Mouse (Mus musculus) olfactory bulb, adult 2 months (tissue): ENCODE results near the gene Nln.

Experiments used
- CTCF ChIP-seq: fragments of 200-500 bp; IDR thresholded peaks from 2 replicates; pipeline ENCODE4 v1.5.1; 2012; ENCODE audit warnings: low read depth, mild to moderate bottlenecking, low read length, moderate library complexity; ENCODE audit not compliant: insufficient read depth
- POLR2A ChIP-seq: fragments of 200-500 bp; IDR thresholded peaks from 2 replicates; pipeline ENCODE4 v1.6.1; 2012; ENCODE audit warnings: mild to moderate bottlenecking, low read depth, low read length, moderate library complexity; ENCODE audit not compliant: insufficient read depth

DNA sequence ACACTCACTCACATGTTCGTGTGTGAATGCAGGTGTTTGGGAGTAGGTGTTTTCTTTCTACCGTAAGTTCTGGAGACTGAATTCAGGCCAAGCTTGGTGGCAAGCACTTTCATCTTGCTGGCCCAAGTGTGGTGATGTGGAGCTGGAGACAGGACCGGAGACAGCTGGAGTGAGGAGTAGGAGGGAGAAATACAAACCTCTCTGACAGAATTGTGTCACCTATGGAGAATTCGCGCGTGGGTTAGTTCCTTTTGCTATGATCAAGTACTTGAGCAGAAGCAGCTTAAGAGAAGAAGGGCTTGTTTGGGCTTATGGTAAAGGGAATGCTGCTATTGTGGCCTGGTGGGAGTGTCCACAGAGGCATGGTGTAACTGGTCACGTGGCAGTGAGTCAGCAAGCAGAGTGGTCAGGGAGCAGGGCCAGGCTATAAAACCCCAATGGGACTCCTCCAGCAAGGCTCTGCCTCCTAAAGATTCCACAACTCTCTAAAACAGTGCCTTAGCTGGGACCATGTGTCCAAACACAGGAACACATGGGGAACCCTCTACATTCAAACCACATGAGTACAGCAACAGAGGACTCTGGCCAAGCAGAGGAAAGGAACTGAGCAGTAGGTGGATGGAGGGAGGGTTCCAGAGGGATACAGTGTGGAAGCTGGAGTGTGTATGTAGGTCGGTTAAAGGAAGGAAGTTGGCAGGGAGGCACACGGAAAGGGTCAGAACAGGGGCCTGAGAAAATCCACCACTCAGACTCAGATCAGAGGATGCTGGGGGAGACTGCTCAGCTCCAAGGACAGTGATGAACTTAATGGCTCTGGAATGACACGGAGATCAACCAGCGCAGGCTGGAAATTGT lies 14.7 kb downstream of the Nln start:
- TF ChIP-seq CTCF (no peak), POLR2A (no peak)
